Mouse (Mus musculus) CD4-positive, CD25-positive, alpha-beta regulatory T cell, adult 4 months (primary cell): ENCODE data around the gene Ptgdr2. TPM values are rescaled to one million over a fixed set of nuclear protein-coding genes. Genes with fewer than 3 reads are reported as not detected.

Experiments used
- ATAC-seq: one replicate; pipeline ENCODE4 v1.8.0; 2017
- polyA plus RNA-seq, 2 experiments: library from polyadenylated mRNA; unstranded; fragments of 100-300 nt; shearing (Covaris generic); gene quantifications; one replicate each; pipeline ENCODE4 v1.2.1; 2017

Gene Ptgdr2
- polyA plus RNA-seq, 2 experiments from 2014 or later = not detected

- peak; percentile 95 for ATAC-seq
Observed at GRCm38 (mm10) chr19:10979184-10980168, 42.5 kb downstream of the Ptgdr2 start.

- no peak for ATAC-seq
Observed at GRCm38 (mm10) chr19:10980210-10980609, 43.2 kb downstream of the Ptgdr2 start.

DNA sequence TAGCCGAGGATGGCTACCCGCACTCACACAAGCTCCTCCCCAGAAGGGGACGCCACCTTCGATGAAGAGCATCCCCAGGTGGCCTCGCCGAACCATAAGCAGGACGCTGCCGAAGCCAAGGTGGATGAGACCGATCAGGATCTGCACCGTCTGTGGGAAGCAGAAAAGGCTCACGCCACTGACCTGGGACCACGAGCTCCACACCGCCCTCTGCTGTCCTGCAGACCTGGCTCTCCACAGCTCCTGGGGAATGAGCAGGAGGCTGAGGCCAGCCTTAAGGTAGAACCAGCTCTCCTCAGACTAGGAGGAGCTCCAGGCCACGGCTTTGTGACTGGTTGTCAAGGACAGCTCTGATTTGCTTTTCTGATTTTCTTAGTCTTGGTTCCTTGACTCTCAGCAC lies 46.2 kb downstream of the Ptgdr2 start:
- no peak for ATAC-seq

DNA sequence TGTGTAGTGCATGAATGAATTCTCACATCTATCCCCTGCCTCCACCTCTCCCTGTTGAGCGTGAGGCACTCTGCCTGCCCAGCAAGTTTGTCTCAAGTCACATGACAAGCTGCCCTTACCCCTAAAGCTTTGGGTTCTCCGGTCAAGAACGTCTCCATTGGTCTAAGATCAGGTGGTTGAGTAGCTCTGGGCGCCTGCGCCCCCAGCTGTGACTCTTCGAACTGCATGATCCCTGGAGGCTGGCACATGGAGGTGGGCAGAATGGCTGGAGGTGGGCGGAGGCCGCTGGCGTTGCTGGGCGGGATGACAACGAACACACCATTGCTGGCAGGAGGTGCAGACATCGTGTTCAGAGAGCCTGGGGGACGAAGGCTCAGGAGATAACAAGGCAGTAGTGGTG lies 47.6 kb downstream of the Ptgdr2 start:
- ATAC-seq = no peak

DNA sequence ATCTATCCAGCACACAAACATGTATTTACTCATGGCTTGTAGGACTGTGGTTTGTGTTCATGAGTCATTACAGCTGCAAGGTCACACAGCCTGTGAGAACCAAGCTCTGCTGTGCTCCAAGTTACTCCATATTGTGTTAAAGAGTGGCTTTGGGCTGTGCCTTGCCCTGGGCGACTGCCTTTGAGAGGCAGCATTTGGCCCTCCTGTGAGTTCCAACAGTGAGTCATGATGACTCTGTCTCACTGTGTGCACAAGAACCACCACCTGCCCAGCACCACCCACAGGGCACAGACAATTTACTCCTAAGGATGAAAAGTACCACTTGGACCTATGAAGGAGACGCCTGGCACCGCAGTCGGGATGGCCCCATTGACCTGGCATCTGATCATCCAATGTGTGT lies 48.9 kb downstream of the Ptgdr2 start:
- ATAC-seq = no peak

GRCm38 (mm10) chr19:10988563-10988962 lies 51.6 kb downstream of the Ptgdr2 start:
- no peak for ATAC-seq

DNA sequence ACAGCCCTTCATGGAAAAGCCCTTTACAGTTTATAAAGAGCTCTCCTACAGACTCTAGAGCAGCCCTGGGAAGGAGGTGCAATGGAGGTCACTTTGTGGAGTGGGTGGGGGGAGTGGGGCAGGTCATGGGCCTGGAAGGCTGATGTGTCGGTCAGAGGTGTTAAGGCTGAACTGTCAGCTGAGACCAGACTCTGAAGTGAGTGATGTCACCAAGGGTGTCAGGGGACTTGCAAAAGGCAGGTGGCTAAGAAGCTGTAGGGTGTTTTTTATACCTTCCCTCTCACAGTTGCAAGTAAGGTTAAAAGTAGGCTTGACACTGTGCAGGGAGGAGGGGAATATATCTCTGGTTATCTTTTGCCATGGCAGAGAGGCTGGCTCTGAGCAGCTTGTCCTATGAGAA lies 53.8 kb downstream of the Ptgdr2 start:
- ATAC-seq = no peak

GRCm38 (mm10) chr19:10991911-10992310 lies 55.0 kb downstream of the Ptgdr2 start:
- no peak for ATAC-seq

Other genes starting within 250 kb of the Ptgdr2 start
- gene Vps37c, start 248.4 kb upstream of the Ptgdr2 start, polyA plus RNA-seq = 10 to 100 TPM; 14.5 to 15.7 TPM
- gene Cd5, start 198.2 kb upstream of the Ptgdr2 start, polyA plus RNA-seq = 100 to 1,000 TPM; 449 to 646 TPM
- 100 to 1,000 TPM; 464 to 904 TPM for gene Cd6, start 107.1 kb upstream of the Ptgdr2 start, polyA plus RNA-seq
- 1 to 10 TPM; 2.0 to 4.2 TPM for gene Slc15a3, start 97.4 kb upstream of the Ptgdr2 start, polyA plus RNA-seq
- gene Tmem132a, start 67.2 kb upstream of the Ptgdr2 start, polyA plus RNA-seq = under 1 TPM in 1 of 2 experiments, not detected in 1; 0.39 TPM
- 10 to 100 TPM; 57.5 to 82.3 TPM for gene Tmem109, start 55.2 kb upstream of the Ptgdr2 start, polyA plus RNA-seq
- 10 to 100 TPM; 10.4 to 24.8 TPM for gene Prpf19, start 41.9 kb upstream of the Ptgdr2 start, polyA plus RNA-seq
- gene Zp1, start 16.5 kb upstream of the Ptgdr2 start, polyA plus RNA-seq = not detected
- gene Ccdc86, start 12.1 kb downstream of the Ptgdr2 start, polyA plus RNA-seq = 10 to 100 TPM in 1 of 2 experiments, 1 to 10 TPM in 1; 8.8 to 11.7 TPM
- not detected for gene Ms4a10, start 37.5 kb downstream of the Ptgdr2 start, polyA plus RNA-seq
- under 1 TPM in 1 of 2 experiments, not detected in 1; 0.31 TPM for gene Ms4a15, start 56.1 kb downstream of the Ptgdr2 start, polyA plus RNA-seq
- not detected for gene Ms4a18, start 80.9 kb downstream of the Ptgdr2 start, polyA plus RNA-seq
- gene Ms4a8a, start 143.9 kb downstream of the Ptgdr2 start, polyA plus RNA-seq = not detected
- gene 1700017D01Rik, start 193.7 kb downstream of the Ptgdr2 start, polyA plus RNA-seq = not detected
- not detected for gene 1700025F22Rik, start 228.2 kb downstream of the Ptgdr2 start, polyA plus RNA-seq